Mouse (Mus musculus): Measurements from ENCODE around the gene Mfsd12. TPM values are rescaled to one million over a fixed set of nuclear protein-coding genes. Genes with fewer than 3 reads are reported as not detected.

Gene Mfsd12
- polyA plus RNA-seq, 1 experiment, result 23.4 TPM

GRCm38 (mm10) chr10:81402227-81402765 is 45.0 kb downstream of the Mfsd12 start:
- Histone ChIP-seq H3K4me1 (ENCODE audit: control insufficient read depth, insufficient read depth, low read length) (peaks cover 19% of the 10 kb centered on the region), H3K27me3 (replicated peaks; ENCODE audit: control insufficient read depth, insufficient read depth, low read length) (no peaks in the 10 kb centered on the region), H3K36me3 (ENCODE audit: control insufficient read depth, insufficient read depth, low read length) (peaks cover 12% of the 10 kb centered on the region), H3K4me3 (ENCODE audit: insufficient read depth, low read depth, low read length) (no peak overlapping the region), H3K27ac (ENCODE audit: insufficient read depth, low read depth, low read length) (peak overlapping the region; percentile 51)
- TF ChIP-seq POLR2A (IDR thresholded peaks at IDR 0.05; ENCODE audit: low read depth, low read length), result no peak
- no peak for TF ChIP-seq CTCF (conservative IDR thresholded peaks at IDR 0.05; ENCODE audit: insufficient read depth, insufficient read length, low read depth, low read length)
- WGBS, result 36% methylated on average over 7 of the region's 7 CpGs
- no peak for DNase-seq

GRCm38 (mm10) chr10:81403511-81403910 is 46.2 kb downstream of the Mfsd12 start:
- TF ChIP-seq CTCF (conservative IDR thresholded peaks at IDR 0.05; ENCODE audit: insufficient read depth, insufficient read length, low read depth, low read length) (no peak), POLR2A (IDR thresholded peaks at IDR 0.05; ENCODE audit: low read depth, low read length) (no peak)
- no peak overlapping the region for H3K27ac ChIP-seq (ENCODE audit: insufficient read depth, low read depth, low read length)
- WGBS, result 83% methylated on average over 10 of the region's 10 CpGs
- DNase-seq, result no peak
- H3K4me1 ChIP-seq (ENCODE audit: control insufficient read depth, insufficient read depth, low read length), result peaks cover 26% of the 10 kb centered on the region
- H3K4me3 ChIP-seq (ENCODE audit: insufficient read depth, low read depth, low read length), result no peak overlapping the region
- H3K36me3 ChIP-seq (ENCODE audit: control insufficient read depth, insufficient read depth, low read length), result peaks cover 12% of the 10 kb centered on the region
- H3K27me3 ChIP-seq (replicated peaks; ENCODE audit: control insufficient read depth, insufficient read depth, low read length), result no peaks in the 10 kb centered on the region

GRCm38 (mm10) chr10:81404082-81404481 is 46.8 kb downstream of the Mfsd12 start:
- Histone ChIP-seq H3K4me1 (ENCODE audit: control insufficient read depth, insufficient read depth, low read length) (peaks cover 30% of the 10 kb centered on the region), H3K4me3 (ENCODE audit: insufficient read depth, low read depth, low read length) (no peak overlapping the region), H3K27me3 (replicated peaks; ENCODE audit: control insufficient read depth, insufficient read depth, low read length) (no peaks in the 10 kb centered on the region), H3K27ac (ENCODE audit: insufficient read depth, low read depth, low read length) (0 out of 2 replicates have a peak overlapping the region, but pooled peaks have one; percentile 13), H3K36me3 (ENCODE audit: control insufficient read depth, insufficient read depth, low read length) (peaks cover 12% of the 10 kb centered on the region)
- DNase-seq, result no peak
- no peak for TF ChIP-seq POLR2A (IDR thresholded peaks at IDR 0.05; ENCODE audit: low read depth, low read length)
- TF ChIP-seq CTCF (conservative IDR thresholded peaks at IDR 0.05; ENCODE audit: insufficient read depth, insufficient read length, low read depth, low read length), result no peak
- WGBS, result 49% methylated on average over 9 of the region's 9 CpGs

- 55% methylated on average over 18 of the region's 18 CpGs for WGBS
- TF ChIP-seq CTCF (conservative IDR thresholded peaks at IDR 0.05; ENCODE audit: insufficient read depth, insufficient read length, low read depth, low read length) (no peak), POLR2A (IDR thresholded peaks at IDR 0.05; ENCODE audit: low read depth, low read length) (no peak)
- Histone ChIP-seq H3K4me1 (ENCODE audit: control insufficient read depth, insufficient read depth, low read length) (peaks cover 35% of the 10 kb centered on the region), H3K4me3 (ENCODE audit: insufficient read depth, low read depth, low read length) (no peak overlapping the region), H3K27me3 (replicated peaks; ENCODE audit: control insufficient read depth, insufficient read depth, low read length) (no peaks in the 10 kb centered on the region), H3K27ac (ENCODE audit: insufficient read depth, low read depth, low read length) (peak overlapping the region; percentile 21), H3K36me3 (ENCODE audit: control insufficient read depth, insufficient read depth, low read length) (peaks cover 12% of the 10 kb centered on the region)
- DNase-seq, result peak; percentile 65
Measured at GRCm38 (mm10) chr10:81404720-81405119, 47.4 kb downstream of the Mfsd12 start.

- TF ChIP-seq POLR2A (IDR thresholded peaks at IDR 0.05; ENCODE audit: low read depth, low read length) (no peak), CTCF (conservative IDR thresholded peaks at IDR 0.05; ENCODE audit: insufficient read depth, insufficient read length, low read depth, low read length) (peak; percentile 70)
- WGBS, result 55% methylated on average over 13 of the region's 13 CpGs
- H3K27me3 ChIP-seq (replicated peaks; ENCODE audit: control insufficient read depth, insufficient read depth, low read length), result no peaks in the 10 kb centered on the region
- peak; percentile 67 for DNase-seq
- no peak overlapping the region for H3K4me3 ChIP-seq (ENCODE audit: insufficient read depth, low read depth, low read length)
- H3K36me3 ChIP-seq (ENCODE audit: control insufficient read depth, insufficient read depth, low read length), result peaks cover 4% of the 10 kb centered on the region
- H3K4me1 ChIP-seq (ENCODE audit: control insufficient read depth, insufficient read depth, low read length), result peaks cover 45% of the 10 kb centered on the region
- H3K27ac ChIP-seq (ENCODE audit: insufficient read depth, low read depth, low read length), result 0 out of 2 replicates have a peak overlapping the region, but pooled peaks have one; percentile 9
Measured at GRCm38 (mm10) chr10:81405588-81406201, 48.4 kb downstream of the Mfsd12 start.

- peak overlapping the region; percentile 21 for H3K4me3 ChIP-seq (ENCODE audit: insufficient read depth, low read depth, low read length)
- WGBS, result 54% methylated on average over 24 of the region's 24 CpGs
- no peak for DNase-seq
- TF ChIP-seq CTCF (conservative IDR thresholded peaks at IDR 0.05; ENCODE audit: insufficient read depth, insufficient read length, low read depth, low read length), result no peak
- H3K27me3 ChIP-seq (replicated peaks; ENCODE audit: control insufficient read depth, insufficient read depth, low read length), result no peaks in the 10 kb centered on the region
- H3K36me3 ChIP-seq (ENCODE audit: control insufficient read depth, insufficient read depth, low read length), result peaks cover 3% of the 10 kb centered on the region
- peak overlapping the region; percentile 92 for H3K27ac ChIP-seq (ENCODE audit: insufficient read depth, low read depth, low read length)
- peaks cover 49% of the 10 kb centered on the region for H3K4me1 ChIP-seq (ENCODE audit: control insufficient read depth, insufficient read depth, low read length)
Measured at GRCm38 (mm10) chr10:81406504-81407440, 49.5 kb downstream of the Mfsd12 start.

All from kidney, adult 2 months (tissue).